Mouse (Mus musculus) layer of hippocampus, postnatal 36 days (tissue): ENCODE measurements around the gene Add3. TPM values are rescaled to one million over a fixed set of nuclear protein-coding genes. Genes with fewer than 3 reads are reported as not detected.

Experiments used
- DNase-seq, 2 experiments: peaks; one replicate each; pipeline ENCODE4 v3.0.0; 2022
- total RNA-seq, 2 experiments: library from RNA; stranded (reverse); gene quantifications; 2 replicates each; pipeline ENCODE4 v1.2.3; 2021

Gene Add3
- total RNA-seq, 2 experiments from 2014 or later: 124 TPM

DNA sequence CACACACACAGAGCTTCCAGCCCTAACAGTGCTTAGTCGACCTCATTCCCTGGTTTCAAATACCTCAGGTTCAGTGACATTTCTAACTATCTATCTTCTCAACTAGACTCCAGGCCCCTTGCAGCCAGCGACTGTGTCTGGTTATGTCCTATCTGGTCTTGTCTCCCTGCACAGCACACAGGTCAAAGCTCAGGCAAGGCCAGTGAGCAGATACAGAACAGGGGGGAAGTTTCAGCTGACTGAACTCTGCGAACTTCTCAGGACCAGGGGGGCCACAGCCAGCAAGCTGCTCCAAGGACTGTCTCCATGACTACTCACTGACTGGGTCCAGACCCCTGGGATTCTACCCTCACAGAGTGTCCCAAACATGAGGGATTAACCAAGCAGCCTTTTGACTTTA is 135.0 kb downstream of the Add3 start:
- DNase-seq: no peak

DNA sequence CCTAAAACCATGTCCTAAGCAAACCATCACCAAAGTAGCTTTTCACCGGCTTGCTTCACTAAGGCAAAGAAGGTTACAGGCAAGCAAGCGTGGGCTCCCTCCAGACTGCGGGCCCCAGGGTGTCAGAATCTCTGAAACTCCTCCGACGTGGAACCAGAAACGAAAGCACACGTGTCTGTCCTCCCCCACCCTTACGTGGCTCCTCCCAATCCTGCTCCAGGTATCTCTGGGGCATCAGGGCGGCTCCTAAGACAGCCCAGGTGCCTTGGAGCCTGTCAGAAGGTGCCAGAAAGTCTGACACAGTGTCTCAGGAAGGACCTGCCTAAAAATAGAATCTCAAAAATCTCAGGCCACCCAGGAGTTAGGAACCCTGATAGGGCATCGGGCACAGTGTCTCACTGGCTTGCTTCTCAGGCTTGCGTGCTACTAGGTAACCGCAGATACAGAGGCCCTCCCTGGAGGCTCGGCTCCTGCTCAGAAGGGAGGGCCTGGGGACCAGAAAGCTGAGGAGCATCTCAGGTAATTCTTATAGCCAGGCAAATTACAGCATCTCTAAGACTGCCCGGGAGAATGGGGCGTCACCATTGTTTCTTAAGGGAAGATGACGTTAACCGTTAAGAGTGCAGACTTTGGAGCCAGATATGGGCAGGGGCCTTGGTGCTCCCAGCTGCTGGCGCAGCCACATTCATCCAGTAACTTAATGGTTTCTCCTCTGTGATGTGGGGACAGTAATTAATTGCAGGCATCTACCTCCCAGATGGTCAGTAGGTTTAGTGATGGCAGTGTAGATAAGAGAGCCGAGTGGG is 136.9 kb downstream of the Add3 start:
- no peak for DNase-seq

DNA sequence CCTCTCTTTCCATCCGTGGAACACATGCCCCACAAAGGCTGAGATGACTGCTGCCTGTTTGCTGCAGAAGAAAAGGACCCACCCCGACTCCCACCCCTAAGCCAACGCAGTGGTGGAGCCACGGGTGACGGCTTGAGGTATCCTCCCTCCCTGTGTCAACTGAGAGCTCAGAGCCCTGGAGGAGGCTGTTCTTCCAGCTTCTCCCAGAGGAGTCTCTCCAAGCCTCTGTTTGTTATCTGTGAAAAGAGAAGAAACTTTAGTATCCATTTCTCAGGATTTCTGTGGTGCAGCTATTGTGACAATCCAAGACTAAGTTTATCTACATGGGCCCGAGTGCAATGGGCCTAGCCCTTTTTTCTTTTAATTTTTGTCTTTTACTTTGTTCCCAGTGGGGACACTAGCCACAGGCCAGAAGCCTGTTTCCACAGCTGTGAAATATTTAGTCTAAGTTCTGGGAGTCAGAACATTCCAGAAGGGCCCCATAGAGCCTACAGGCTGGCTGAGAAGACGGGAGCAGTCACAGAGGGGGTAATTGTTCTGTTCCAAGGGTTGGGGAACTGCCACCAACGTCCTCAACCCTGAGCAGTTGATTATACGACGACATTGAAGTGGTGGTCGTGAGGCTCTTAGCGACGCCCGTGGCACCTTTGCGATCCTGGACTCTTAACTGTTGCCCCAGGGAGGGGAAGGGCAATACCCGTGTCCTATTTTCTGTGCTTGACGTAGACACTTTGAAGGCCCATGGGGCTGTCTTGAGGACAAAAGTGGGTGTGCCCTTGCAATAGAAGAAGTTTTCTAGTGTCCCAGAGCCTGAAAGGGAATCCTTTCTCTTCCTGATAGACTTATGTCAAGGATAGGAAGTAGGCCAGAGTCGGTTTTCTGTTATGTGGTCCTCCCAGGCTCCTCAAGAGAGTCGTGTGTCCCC is 138.5 kb downstream of the Add3 start:
- no peak for DNase-seq

DNA sequence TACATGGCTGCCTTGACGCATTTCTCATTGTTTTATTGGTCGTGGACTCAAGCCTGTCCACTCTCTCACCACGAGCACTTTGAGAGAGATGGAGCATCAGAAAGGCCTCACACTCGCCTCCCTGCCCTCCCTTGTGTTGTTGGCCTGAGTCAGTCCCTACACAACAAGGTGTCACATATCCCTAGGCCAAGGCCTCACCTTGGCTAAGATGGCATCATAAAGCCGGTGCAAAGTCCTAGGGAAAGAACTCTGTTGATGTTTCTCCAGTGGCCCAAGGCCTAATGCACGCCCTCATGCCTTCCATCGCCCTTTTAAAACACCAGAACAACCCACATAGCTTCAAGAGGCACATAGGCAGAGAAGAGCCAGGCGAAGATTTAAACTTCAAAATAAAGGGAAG is 140.0 kb downstream of the Add3 start:
- DNase-seq: no peak

DNA sequence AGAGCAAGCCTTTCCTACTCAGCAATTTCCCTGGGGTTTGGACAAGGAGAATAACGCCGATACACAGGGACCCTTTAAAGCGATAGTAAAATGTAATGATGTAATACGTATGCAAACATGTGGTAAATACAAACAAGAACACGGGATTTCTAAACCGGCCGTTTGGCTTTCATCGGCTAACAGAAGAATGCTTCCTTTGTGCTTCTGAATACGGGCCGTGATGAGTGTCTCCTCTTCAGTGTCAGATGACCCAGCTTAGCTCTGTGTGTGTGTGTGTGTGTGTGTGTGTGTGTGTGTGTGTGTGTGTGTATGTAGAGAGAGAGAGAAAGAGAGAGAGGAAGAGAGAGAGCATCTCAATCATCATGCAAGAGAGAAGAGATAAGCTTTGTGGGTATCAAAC is 142.3 kb downstream of the Add3 start:
- no peak for DNase-seq

DNA sequence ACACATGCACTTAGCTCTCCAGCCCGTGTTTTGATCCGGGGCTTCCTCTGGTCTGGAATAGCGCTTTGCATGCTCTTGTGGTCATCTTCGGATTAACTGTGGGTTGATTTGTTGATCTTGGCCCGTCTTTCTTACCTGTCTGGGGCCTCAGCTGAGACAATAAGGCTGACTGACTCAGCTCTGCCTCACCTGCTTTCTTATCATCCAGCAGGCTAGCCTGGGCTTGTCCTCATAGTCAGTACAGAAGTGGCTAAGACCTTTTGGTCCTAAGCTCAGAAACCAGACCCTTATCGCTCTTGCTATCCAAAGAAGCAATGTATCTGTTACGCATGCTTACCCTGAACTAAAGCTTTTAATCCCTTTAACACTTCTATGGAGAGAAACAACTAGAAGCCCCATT is 143.5 kb downstream of the Add3 start:
- DNase-seq: no peak

DNA sequence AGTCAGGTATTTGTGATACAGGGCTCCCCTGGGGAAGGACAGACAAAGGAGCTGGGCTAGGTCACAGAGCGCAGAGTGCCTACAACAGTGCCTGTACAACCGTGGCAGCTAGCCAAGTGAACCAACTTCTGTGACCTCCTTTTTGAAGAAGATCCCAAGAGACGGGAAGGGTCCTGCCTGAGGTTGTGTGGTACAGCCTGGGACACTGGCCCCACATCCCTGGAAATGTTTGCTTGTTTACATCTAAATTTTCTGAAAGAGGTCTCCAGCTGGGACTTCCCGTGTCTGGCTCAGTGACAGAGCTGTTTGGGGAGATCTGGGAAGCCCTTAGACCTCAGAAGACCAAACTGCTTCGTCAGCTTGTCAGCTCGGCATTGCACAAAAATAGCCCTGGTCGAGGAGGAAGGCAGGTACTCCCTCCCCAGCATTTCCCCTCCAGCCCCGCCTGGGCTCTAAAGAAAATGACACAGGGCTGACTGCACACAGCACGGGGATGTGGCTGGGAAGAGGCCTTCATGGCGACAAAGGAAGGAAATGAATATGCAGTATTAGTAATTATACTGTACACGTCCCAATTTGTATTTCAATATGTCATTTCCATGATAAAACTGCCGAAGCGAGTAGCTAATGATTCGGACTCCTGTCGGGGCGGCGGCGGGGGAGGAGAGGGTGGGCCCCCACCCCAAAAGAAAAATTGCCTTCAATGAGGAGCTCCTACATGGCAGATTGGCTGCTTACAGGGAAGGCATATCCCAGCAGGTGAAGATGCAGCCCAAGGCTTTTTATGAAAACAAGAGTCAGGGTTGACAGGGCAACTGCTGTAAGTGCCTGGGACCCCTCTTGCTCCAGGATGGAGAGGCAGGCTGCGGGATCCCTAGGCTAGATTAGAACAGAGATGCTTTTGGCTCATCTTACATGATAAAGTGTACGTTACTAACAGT is 144.3 kb downstream of the Add3 start:
- no peak for DNase-seq

DNA sequence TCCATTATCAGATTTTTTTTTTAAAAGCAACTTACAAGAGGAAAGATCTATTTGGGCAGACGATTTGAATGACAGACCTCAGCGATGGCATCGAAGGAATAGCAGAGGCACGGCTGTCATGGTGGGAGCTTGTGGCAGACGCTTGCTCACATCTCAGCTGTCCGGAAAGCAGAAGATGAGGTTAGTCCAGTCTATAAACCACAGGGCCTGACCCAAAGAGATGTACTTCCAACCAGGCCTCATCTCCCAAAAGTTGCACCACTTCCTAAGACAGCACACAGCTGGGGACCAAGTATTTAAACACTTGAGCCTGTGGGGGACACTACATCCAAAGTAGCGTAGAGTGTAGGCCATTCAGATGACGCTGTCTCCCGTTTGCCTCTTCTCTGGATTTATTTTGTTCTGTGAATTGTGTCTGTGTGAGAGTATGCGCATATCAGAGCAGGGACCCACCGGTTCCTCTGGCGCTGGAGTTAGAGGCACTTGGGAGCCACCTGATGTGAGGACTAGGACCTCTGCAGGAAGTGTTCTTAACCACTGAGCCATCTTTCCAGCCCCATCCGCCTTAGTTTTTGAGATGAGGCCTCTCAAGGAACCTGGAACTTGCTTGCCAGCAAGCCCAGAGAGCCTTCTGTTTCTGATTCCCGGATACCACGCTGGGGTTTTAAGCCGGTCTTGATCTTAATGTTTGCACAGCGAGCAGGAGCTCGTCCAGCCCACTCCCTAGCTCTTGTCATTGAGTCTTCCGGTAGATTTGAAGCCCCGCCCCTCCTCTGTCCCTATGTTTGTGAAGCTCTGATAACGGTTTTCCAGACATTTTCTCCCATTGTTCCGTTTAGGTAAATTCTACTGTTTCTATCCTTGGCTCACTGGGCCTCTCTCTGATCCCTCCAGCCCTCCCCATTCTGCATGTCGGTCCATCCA is 156.3 kb downstream of the Add3 start:
- no peak for DNase-seq

Other genes with a start within 250 kb of the Add3 start
- 10 to 100 TPM; 87.6 to 88.9 TPM for gene Xpnpep1, start 100.2 kb upstream of the Add3 start, total RNA-seq
- 10 to 100 TPM; 60.8 to 67.3 TPM for gene Mxi1, start 170.1 kb downstream of the Add3 start, total RNA-seq
- not detected for gene Gm10197, start 231.3 kb downstream of the Add3 start, total RNA-seq